Mouse (Mus musculus) kidney, adult 11 months (tissue): ENCODE data around the gene Mbd3l1.

Experiments
- DNase-seq: peaks from one replicate; pipeline ENCODE4 v3.0.0; 2022

Gene Mbd3l1

GRCm38 (mm10) chr9:18478168-18478567 is at the start of gene Mbd3l1, which contains the start of gene Zfp558:
TSS of gene Mbd3l1 (plus strand) at chr9:18478359.
TSS of gene Zfp558 (minus strand) at chr9:18478268.
- no peak for DNase-seq

DNA sequence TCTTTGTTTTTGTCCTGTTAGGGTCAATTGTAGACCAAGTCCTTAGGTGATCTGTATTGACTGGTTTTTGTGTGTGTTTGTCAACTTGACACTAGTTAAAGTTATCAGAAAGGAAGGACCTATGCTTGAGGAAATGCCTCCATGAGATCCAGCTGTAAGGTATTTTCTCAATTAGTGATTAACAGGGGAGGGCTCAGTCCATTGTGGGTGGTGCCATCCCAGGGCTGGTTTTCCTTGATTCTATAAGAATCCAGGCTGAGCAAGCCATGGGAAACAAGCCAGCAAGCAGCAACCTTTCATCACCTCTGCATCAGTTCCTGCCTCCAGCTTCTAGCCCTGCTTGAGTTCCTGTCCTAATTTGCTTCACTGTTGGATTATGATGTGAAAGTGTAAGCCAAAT is 47.8 kb upstream of the Mbd3l1 start, which contains the start of gene Mbd3l2:
Gene Mbd3l2 (plus strand): TSS at position 301 of the 400 bp plus-strand sequence.
- no peak for DNase-seq

DNA sequence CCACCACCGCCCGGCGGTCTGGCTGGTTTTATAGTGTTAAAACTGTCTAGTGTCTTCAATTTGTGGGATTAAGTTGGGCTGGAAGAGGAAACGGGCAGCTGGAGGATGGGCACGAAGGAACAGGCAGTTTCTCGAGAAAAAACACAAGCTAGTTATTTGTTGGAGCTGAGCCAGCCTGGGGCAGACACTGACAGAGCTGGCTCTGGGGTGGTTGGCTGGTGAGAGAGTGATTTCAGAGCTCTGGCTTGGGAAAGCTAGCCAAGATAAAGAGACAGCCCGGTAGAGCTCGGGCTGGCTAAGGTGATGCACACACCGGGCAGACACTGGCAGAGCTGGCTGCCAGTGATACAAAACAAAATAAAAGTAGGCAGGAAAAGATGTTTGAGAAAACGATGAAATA is 46.5 kb upstream of the Mbd3l1 start:
- no peak for DNase-seq

- no peak for DNase-seq
These were observed 21.6 kb upstream of the Mbd3l1 start for GRCm38 (mm10) chr9:18456520-18456919.

- DNase-seq, result no peak
These were observed 10.8 kb upstream of the Mbd3l1 start for GRCm38 (mm10) chr9:18467350-18467749.

DNA sequence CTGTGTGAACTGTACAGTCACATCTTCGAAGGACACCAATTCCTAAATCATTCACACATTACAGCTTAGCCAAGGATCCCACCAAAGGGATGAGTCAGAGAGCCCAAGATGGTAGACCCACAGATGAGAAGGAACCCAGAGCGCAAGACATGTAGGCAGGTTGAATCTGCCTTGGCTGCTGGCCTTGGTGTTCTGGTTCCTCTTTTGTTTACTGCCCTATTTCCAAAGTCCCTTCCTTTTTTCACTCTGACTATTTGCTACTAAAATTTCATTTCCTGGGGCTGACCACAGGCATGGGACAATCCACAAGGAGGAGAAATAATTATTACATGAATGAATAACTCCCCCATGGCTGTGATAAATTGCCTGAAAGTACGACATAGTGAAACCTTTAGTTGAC is 10.2 kb upstream of the Mbd3l1 start:
- no peak for DNase-seq

GRCm38 (mm10) chr9:18473324-18474128 is 4.6 kb upstream of the Mbd3l1 start:
- DNase-seq, result peak; percentile 39

DNA sequence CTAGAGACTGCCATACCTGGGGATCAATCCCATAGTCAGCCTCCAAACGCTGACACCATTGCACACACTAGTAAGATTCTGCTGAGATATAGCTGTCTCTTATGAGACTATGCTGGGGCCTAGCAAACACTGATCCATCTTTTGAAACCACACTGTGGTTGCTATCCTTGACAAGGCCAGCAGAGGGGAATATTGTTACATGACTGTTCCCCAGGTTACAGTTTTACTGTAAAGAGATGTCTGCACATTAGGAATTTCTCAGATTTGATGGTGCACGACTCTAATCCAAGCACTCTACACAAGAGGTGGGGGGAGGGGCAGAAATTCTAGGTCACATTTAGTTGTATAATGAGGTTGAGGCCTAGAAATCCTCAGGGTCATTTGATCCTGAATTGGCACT is 29.9 kb downstream of the Mbd3l1 start:
- no peak for DNase-seq
